Comparison of ENCODE assay signal across 12 mouse cellular contexts in genomic region chr13:93306545-93306944, GRCm38 (mm10). TPM values are rescaled to one million over a fixed set of nuclear protein-coding genes. Genes with fewer than 3 reads are reported as not detected.
DNase-seq lines count a peak whose midpoint lies in the region; ATAC-seq and TF ChIP-seq lines count a peak whose summit lies in the region.
"Had no signal": no experiment of that assay in that cellular context is flagged by ENCODE, and none has a peak within 500 bp of the region (broad histone marks: within the 10 kb centered on the region; RNA-seq: fewer than 3 reads in every experiment).

No protein-coding gene starts in this region.

- no peak for ATAC-seq in heart, embryonic 15.5 days (replicated peaks; ENCODE audit: insufficient number of reproducible peaks, insufficient read depth, low FRiP score, low read depth)
- ATAC-seq in forebrain, postnatal 0 days, result no peak
- ATAC-seq: CD4-positive, CD25-positive, alpha-beta regulatory T cell, adult 4 months had no signal

- H3K4me3 ChIP-seq in heart, embryonic 15.5 days, result peak overlapping the region; percentile 86
- H3K4me3 ChIP-seq in embryonic facial prominence, embryonic 10.5 days, result peak overlapping the region; percentile 80
- peak overlapping the region; percentile 97 for H3K4me3 ChIP-seq in forebrain, postnatal 0 days (ENCODE audit: low read depth, low read length)
- H3K4me3 ChIP-seq in midbrain, embryonic 10.5 days, result peak overlapping the region; percentile 80

- H3K9me3 ChIP-seq in heart, embryonic 15.5 days (replicated peaks), result no peaks in the 10 kb centered on the region
- no peaks in the 10 kb centered on the region for H3K9me3 ChIP-seq in embryonic facial prominence, embryonic 10.5 days
- H3K9me3 ChIP-seq in forebrain, postnatal 0 days (ENCODE audit: low read length), result no peaks in the 10 kb centered on the region
- no peaks in the 10 kb centered on the region for H3K9me3 ChIP-seq in midbrain, embryonic 10.5 days (replicated peaks)

- H3K9ac ChIP-seq in heart, embryonic 15.5 days, result no peak overlapping the region
- no peak overlapping the region for H3K9ac ChIP-seq in forebrain, postnatal 0 days

- DNase-seq in heart, adult 9 months (ENCODE audit: low spot score in 2 of 2), result no peak
- no peak for DNase-seq in embryonic facial prominence, embryonic 10.5 days (ENCODE audit: low spot score)
- no peak for DNase-seq in forebrain, postnatal 0 days
- DNase-seq in midbrain, embryonic 10.5 days (ENCODE audit: low spot score), result no peak
- no peak for DNase-seq in adipocyte (ENCODE audit: low spot score)
- no peak for DNase-seq in lung, adult 18-20 months
- no peak for DNase-seq in lung, postnatal 25 days (ENCODE audit: low spot score)
- DNase-seq: cerebellum, adult 11 months; right cerebral cortex, postnatal 25 days; thymus, adult 18-20 months had no signal

- WGBS in heart, embryonic 15.5 days, result 43% methylated on average over 3 of the region's 3 CpGs
- WGBS in embryonic facial prominence, embryonic 10.5 days, result 74% methylated on average over 3 of the region's 3 CpGs
- 34% methylated on average over 3 of the region's 3 CpGs for WGBS in forebrain, postnatal 0 days
- 79% methylated on average over 3 of the region's 3 CpGs for WGBS in midbrain, embryonic 10.5 days

- peaks cover 9% of the 10 kb centered on the region for H3K4me1 ChIP-seq in heart, embryonic 15.5 days (replicated peaks)
- peaks cover 45% of the 10 kb centered on the region for H3K4me1 ChIP-seq in embryonic facial prominence, embryonic 10.5 days
- peaks cover 23% of the 10 kb centered on the region; the same call in 1 of the 2 replicates for H3K4me1 ChIP-seq in forebrain, postnatal 0 days (ENCODE audit: insufficient read depth)
- H3K4me1 ChIP-seq in midbrain, embryonic 10.5 days, result peaks cover 55% of the 10 kb centered on the region

- no peak overlapping the region for H3K27ac ChIP-seq in heart, embryonic 15.5 days
- H3K27ac ChIP-seq in embryonic facial prominence, embryonic 10.5 days (replicated peaks), result no peak overlapping the region
- no peak overlapping the region for H3K27ac ChIP-seq in forebrain, postnatal 0 days (ENCODE audit: low read depth, low read length)
- no peak overlapping the region for H3K27ac ChIP-seq in midbrain, embryonic 10.5 days (replicated peaks)

- no peaks in the 10 kb centered on the region for H3K36me3 ChIP-seq in heart, embryonic 15.5 days
- H3K36me3 ChIP-seq in embryonic facial prominence, embryonic 10.5 days (replicated peaks), result no peaks in the 10 kb centered on the region
- no peaks in the 10 kb centered on the region for H3K36me3 ChIP-seq in forebrain, postnatal 0 days (ENCODE audit: insufficient read depth)
- no peaks in the 10 kb centered on the region for H3K36me3 ChIP-seq in midbrain, embryonic 10.5 days

- no peak for TF ChIP-seq CTCF in forebrain, postnatal 0 days (IDR thresholded peaks at IDR 0.05; ENCODE audit: low read depth)

- H3K27me3 ChIP-seq in heart, embryonic 15.5 days, result no peaks in the 10 kb centered on the region
- H3K27me3 ChIP-seq in embryonic facial prominence, embryonic 10.5 days (replicated peaks; ENCODE audit: low read depth, poor library complexity, severe bottlenecking), result no peaks in the 10 kb centered on the region
- H3K27me3 ChIP-seq in forebrain, postnatal 0 days (ENCODE audit: insufficient read depth, low read length), result no peaks in the 10 kb centered on the region
- H3K27me3 ChIP-seq in midbrain, embryonic 10.5 days (ENCODE audit: low read depth, poor library complexity, severe bottlenecking), result no peaks in the 10 kb centered on the region

- peak overlapping the region; percentile 75 for H3K4me2 ChIP-seq in heart, embryonic 15.5 days
- peak overlapping the region; percentile 75 for H3K4me2 ChIP-seq in forebrain, postnatal 0 days (ENCODE audit: low read depth)

RNA-seq across cellular contexts. Expression of gene Homer1, which starts 7.1 kb away (rescaled TPM):
- polyA plus RNA-seq in heart, embryonic 15.5 days (2015; fragmentation: Nextera tagmentation; extraction: Ambion mirVana), result 12.8 and 13.2 TPM in 2 replicates
- 8.6 and 8.7 TPM in 2 replicates for polyA plus RNA-seq in embryonic facial prominence, embryonic 10.5 days (2016; fragmentation: Nextera tagmentation; extraction: Ambion mirVana)
- total RNA-seq in forebrain, postnatal 0 days (2014; rRNA removed), result 102 and 110 TPM in 2 replicates
- 14.3 and 14.8 TPM in 2 replicates for polyA plus RNA-seq in forebrain, postnatal 0 days (2015; fragmentation: Nextera tagmentation; extraction: Ambion mirVana)
- 7.4 and 7.8 TPM in 2 replicates for polyA plus RNA-seq in midbrain, embryonic 10.5 days (2016; fragmentation: Nextera tagmentation; extraction: Ambion mirVana)
